Mouse (Mus musculus): ENCODE measurements around the gene Acer3. TPM values are rescaled to one million over a fixed set of nuclear protein-coding genes. Genes with fewer than 3 reads are reported as not detected.
A peak's percentile ranks its signal among the peaks of the same experiment; 100 is the strongest.

Acer3 gene
- total and polyA plus RNA-seq, 2 experiments from 2014 or later: 18.1 to 26.8 TPM

GRCm38 (mm10) chr7:98172661-98173060 lies 148.3 kb downstream of the Acer3 start:
- no peak for TF ChIP-seq CTCF (IDR thresholded peaks at IDR 0.05; ENCODE audit: low read depth)
- Histone ChIP-seq H3K27ac (no peak overlapping the region), H3K4me1 (ENCODE audit: insufficient read depth, low read length) (peaks cover 14% of the 10 kb centered on the region), H3K4me3 (ENCODE audit: low read length) (no peak overlapping the region), H3K36me3 (ENCODE audit: insufficient read depth, low read length) (no peaks in the 10 kb centered on the region), H3K9me3 (ENCODE audit: low read length) (no peaks in the 10 kb centered on the region), H3K27me3 (ENCODE audit: insufficient read depth, low read length) (no peaks in the 10 kb centered on the region), H3K9ac (replicated peaks; ENCODE audit: low read length) (no peak overlapping the region), H3K4me2 (ENCODE audit: low read depth, low read length) (no peak overlapping the region)
- ATAC-seq: no peak
- WGBS: 88% methylated on average over 8 of the region's 8 CpGs
- no peak for DNase-seq (ENCODE audit: low spot score)

- no peak overlapping the region for H3K9ac ChIP-seq (replicated peaks; ENCODE audit: low read length)
- no peak for TF ChIP-seq CTCF (IDR thresholded peaks at IDR 0.05; ENCODE audit: low read depth)
- DNase-seq (ENCODE audit: low spot score) (no peak), ATAC-seq (peak; percentile 46; the same call in 1 of the 2 replicates)
- H3K4me2 ChIP-seq (ENCODE audit: low read depth, low read length): no peak overlapping the region
- H3K9me3 ChIP-seq (ENCODE audit: low read length): no peaks in the 10 kb centered on the region
- no peaks in the 10 kb centered on the region for H3K36me3 ChIP-seq (ENCODE audit: insufficient read depth, low read length)
- H3K27ac ChIP-seq: no peak overlapping the region
- WGBS: 59% methylated on average over 6 of the region's 6 CpGs
- no peak overlapping the region for H3K4me3 ChIP-seq (ENCODE audit: low read length)
- H3K4me1 ChIP-seq (ENCODE audit: insufficient read depth, low read length): peaks cover 2% of the 10 kb centered on the region; the same call in 1 of the 2 replicates
- no peaks in the 10 kb centered on the region for H3K27me3 ChIP-seq (ENCODE audit: insufficient read depth, low read length)
These were observed 149.6 kb downstream of the Acer3 start for GRCm38 (mm10) chr7:98171141-98172073.

GRCm38 (mm10) chr7:98164999-98165528 lies 155.9 kb downstream of the Acer3 start:
- peaks cover 16% of the 10 kb centered on the region for H3K4me1 ChIP-seq (ENCODE audit: insufficient read depth, low read length)
- no peak overlapping the region for H3K4me2 ChIP-seq (ENCODE audit: low read depth, low read length)
- ATAC-seq (0 out of 2 replicates have a peak, but pooled peaks have one; percentile 48), DNase-seq (ENCODE audit: low spot score) (no peak)
- no peaks in the 10 kb centered on the region for H3K27me3 ChIP-seq (ENCODE audit: insufficient read depth, low read length)
- no peak overlapping the region for H3K9ac ChIP-seq (replicated peaks; ENCODE audit: low read length)
- TF ChIP-seq CTCF (IDR thresholded peaks at IDR 0.05; ENCODE audit: low read depth): no peak
- H3K4me3 ChIP-seq (ENCODE audit: low read length): no peak overlapping the region
- peak overlapping the region; percentile 11; the same call in 1 of the 2 replicates for H3K27ac ChIP-seq
- 41% methylated on average over 10 of the region's 10 CpGs for WGBS
- H3K36me3 ChIP-seq (ENCODE audit: insufficient read depth, low read length): no peaks in the 10 kb centered on the region
- H3K9me3 ChIP-seq (ENCODE audit: low read length): no peaks in the 10 kb centered on the region

- Histone ChIP-seq H3K27me3 (ENCODE audit: insufficient read depth, low read length) (no peaks in the 10 kb centered on the region), H3K9me3 (ENCODE audit: low read length) (no peaks in the 10 kb centered on the region), H3K4me1 (ENCODE audit: insufficient read depth, low read length) (peaks cover 18% of the 10 kb centered on the region), H3K4me3 (ENCODE audit: low read length) (no peak overlapping the region), H3K36me3 (ENCODE audit: insufficient read depth, low read length) (no peaks in the 10 kb centered on the region), H3K9ac (replicated peaks; ENCODE audit: low read length) (no peak overlapping the region), H3K27ac (no peak overlapping the region; the same call in 1 of the 2 replicates), H3K4me2 (ENCODE audit: low read depth, low read length) (no peak overlapping the region)
- WGBS: 66% methylated on average over 9 of the region's 9 CpGs
- ATAC-seq (no peak), DNase-seq (ENCODE audit: low spot score) (no peak)
- no peak for TF ChIP-seq CTCF (IDR thresholded peaks at IDR 0.05; ENCODE audit: low read depth)
These were observed 156.5 kb downstream of the Acer3 start for GRCm38 (mm10) chr7:98164382-98164998.

- no peak for TF ChIP-seq CTCF (IDR thresholded peaks at IDR 0.05; ENCODE audit: low read depth)
- Histone ChIP-seq H3K4me3 (ENCODE audit: low read length) (no peak overlapping the region), H3K9me3 (ENCODE audit: low read length) (no peaks in the 10 kb centered on the region), H3K36me3 (ENCODE audit: insufficient read depth, low read length) (no peaks in the 10 kb centered on the region), H3K4me1 (ENCODE audit: insufficient read depth, low read length) (peaks cover 23% of the 10 kb centered on the region), H3K4me2 (ENCODE audit: low read depth, low read length) (no peak overlapping the region), H3K27me3 (ENCODE audit: insufficient read depth, low read length) (no peaks in the 10 kb centered on the region), H3K9ac (replicated peaks; ENCODE audit: low read length) (no peak overlapping the region), H3K27ac (no peak overlapping the region)
- ATAC-seq (no peak), DNase-seq (ENCODE audit: low spot score) (no peak)
- 61% methylated on average over 3 of the region's 3 CpGs for WGBS
These were observed 157.3 kb downstream of the Acer3 start for GRCm38 (mm10) chr7:98163700-98164099.

GRCm38 (mm10) chr7:98162239-98162638 lies 158.8 kb downstream of the Acer3 start:
- Histone ChIP-seq H3K4me1 (ENCODE audit: insufficient read depth, low read length) (peaks cover 23% of the 10 kb centered on the region), H3K36me3 (ENCODE audit: insufficient read depth, low read length) (no peaks in the 10 kb centered on the region), H3K27me3 (ENCODE audit: insufficient read depth, low read length) (no peaks in the 10 kb centered on the region), H3K9ac (replicated peaks; ENCODE audit: low read length) (no peak overlapping the region), H3K9me3 (ENCODE audit: low read length) (no peaks in the 10 kb centered on the region), H3K4me2 (ENCODE audit: low read depth, low read length) (no peak overlapping the region), H3K27ac (no peak overlapping the region), H3K4me3 (ENCODE audit: low read length) (no peak overlapping the region)
- DNase-seq (ENCODE audit: low spot score) (no peak), ATAC-seq (no peak)
- 83% methylated on average over 6 of the region's 6 CpGs for WGBS
- no peak for TF ChIP-seq CTCF (IDR thresholded peaks at IDR 0.05; ENCODE audit: low read depth)

All from hindbrain, postnatal 0 days (tissue).